Mouse (Mus musculus) spleen, adult 2 months (tissue): ENCODE measurements around the gene Hist2h2ac.

Experiments used
- CTCF ChIP-seq: fragments of 200-500 bp; IDR thresholded peaks from 2 replicates; pipeline ENCODE4 v1.5.1; 2011; ENCODE audit warnings: mild to moderate bottlenecking, inconsistent platforms; ENCODE audit not compliant: insufficient read depth, insufficient read length, insufficient replicate concordance; ENCODE audit errors: extremely low read depth
- POLR2A ChIP-seq: fragments of 200-500 bp; IDR thresholded peaks from 2 replicates; pipeline ENCODE4 v1.6.1; 2011; ENCODE audit warnings: low read depth, low read length, inconsistent platforms

DNA sequence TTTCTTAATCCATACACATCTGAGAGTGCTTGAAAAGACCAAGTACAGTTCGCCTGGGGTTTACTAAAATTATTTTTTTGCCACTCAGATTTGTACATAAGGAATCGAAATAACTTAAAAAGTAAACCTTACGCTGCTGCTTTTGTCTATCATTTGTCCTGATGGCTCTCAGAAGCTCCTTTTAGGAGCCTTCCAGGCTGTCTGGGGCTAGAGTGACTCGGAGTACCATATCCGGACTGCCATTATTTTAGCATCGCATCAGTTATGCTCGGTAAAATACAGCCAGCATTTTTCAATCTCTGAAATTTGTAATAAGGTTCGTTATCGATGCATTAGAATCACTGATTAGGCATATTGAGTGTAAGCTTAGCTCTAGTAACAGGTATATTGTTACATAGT, 20.1 kb upstream of the Hist2h2ac start:
- TF ChIP-seq POLR2A (no peak), CTCF (no peak)
